Comparison of ENCODE assay signal across 17 mouse cellular contexts in the genomic region with DNA sequence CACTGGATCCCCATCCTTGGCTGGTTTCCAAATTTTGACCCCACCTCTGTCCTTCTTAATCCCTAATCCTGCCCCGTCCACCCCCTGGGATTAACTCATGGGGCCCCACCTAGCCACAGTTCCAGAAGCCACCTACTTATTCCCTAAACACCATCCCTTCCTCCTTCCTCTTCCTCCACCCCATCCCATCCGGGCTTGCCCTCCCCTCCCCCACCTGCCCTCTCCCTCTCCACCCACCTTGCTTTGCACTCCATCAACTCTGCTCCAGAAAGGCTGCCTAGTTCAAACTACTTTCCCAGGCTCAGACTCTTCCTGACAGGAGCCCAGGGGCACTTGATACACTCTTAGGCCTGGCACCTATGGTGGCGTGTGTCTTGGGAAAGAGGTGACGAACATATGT. TPM values are rescaled to one million over a fixed set of nuclear protein-coding genes. Genes with fewer than 3 reads are reported as not detected.
DNase-seq lines count a peak whose midpoint lies in the region; ATAC-seq lines count a peak whose summit lies in the region.
"Had no signal": no experiment of that assay in that cellular context is flagged by ENCODE, and none has a peak within 500 bp of the region (broad histone marks: within the 10 kb centered on the region; RNA-seq: fewer than 3 reads in every experiment).

A gene (plus strand): TSS at position 301 of the 400 bp plus-strand sequence.

- H3K4me1 ChIP-seq in hindbrain, embryonic 10.5 days (replicated peaks): peaks cover 14% of the 10 kb centered on the region
- H3K4me1 ChIP-seq in hindbrain, embryonic 14.5 days (replicated peaks; ENCODE audit: control insufficient read depth, insufficient read depth, low read length): no peaks in the 10 kb centered on the region
- H3K4me1 ChIP-seq in lung, embryonic 16.5 days (replicated peaks; ENCODE audit: control insufficient read depth, insufficient read depth, low read length): peaks cover 15% of the 10 kb centered on the region
- H3K4me1 ChIP-seq in embryonic facial prominence, embryonic 14.5 days (ENCODE audit: control insufficient read depth, insufficient read depth, low read length): 0 out of 2 replicates have a peak, but pooled peaks cover 6% of the 10 kb centered on the region
- no peaks in the 10 kb centered on the region for H3K4me1 ChIP-seq in neural tube, embryonic 15.5 days
- H3K4me1 ChIP-seq: megakaryocyte, embryonic 14.5 days had no signal

- ATAC-seq in hindbrain, embryonic 14.5 days (ENCODE audit: low FRiP score): no peak
- no peak for ATAC-seq in lung, embryonic 16.5 days (ENCODE audit: low read depth)
- ATAC-seq in embryonic facial prominence, embryonic 14.5 days (ENCODE audit: low read depth): no peak
- no peak for ATAC-seq in neural tube, embryonic 15.5 days (ENCODE audit: low FRiP score)
- no peak for ATAC-seq in granulocyte monocyte progenitor cell, adult 5-6 weeks (replicated peaks; ENCODE audit: poor library complexity, severe bottlenecking)
- ATAC-seq: CD4-positive, CD25-positive, alpha-beta regulatory T cell, adult 4 months had no signal

- H3K27ac ChIP-seq in hindbrain, embryonic 10.5 days: no peak within 1 kb of the TSS
- H3K27ac ChIP-seq in hindbrain, embryonic 14.5 days: no peak within 1 kb of the TSS
- peak within 1 kb of the TSS; percentile 80 for H3K27ac ChIP-seq in lung, embryonic 16.5 days (ENCODE audit: low read length)
- H3K27ac ChIP-seq in embryonic facial prominence, embryonic 14.5 days (replicated peaks; ENCODE audit: low read depth, low read length): no peak within 1 kb of the TSS
- H3K27ac ChIP-seq in neural tube, embryonic 15.5 days (replicated peaks): no peak within 1 kb of the TSS

- H3K4me3 ChIP-seq in hindbrain, embryonic 10.5 days: peak within 1 kb of the TSS; percentile 34
- no peak within 1 kb of the TSS for H3K4me3 ChIP-seq in hindbrain, embryonic 14.5 days (replicated peaks; ENCODE audit: low read length)
- H3K4me3 ChIP-seq in lung, embryonic 16.5 days (ENCODE audit: low read length): peak within 1 kb of the TSS; percentile 13
- H3K4me3 ChIP-seq in embryonic facial prominence, embryonic 14.5 days (ENCODE audit: low read depth, low read length): 0 out of 2 replicates have a peak within 1 kb of the TSS, but pooled peaks have one; percentile 8
- no peak within 1 kb of the TSS for H3K4me3 ChIP-seq in neural tube, embryonic 15.5 days (replicated peaks)
- H3K4me3 ChIP-seq: erythroblast, embryonic 14.5 days; megakaryocyte, embryonic 14.5 days had no signal

- H3K36me3 ChIP-seq in hindbrain, embryonic 10.5 days: no peaks in the 10 kb centered on the region
- no peaks in the 10 kb centered on the region for H3K36me3 ChIP-seq in hindbrain, embryonic 14.5 days (replicated peaks; ENCODE audit: control insufficient read depth, insufficient read depth)
- no peaks in the 10 kb centered on the region for H3K36me3 ChIP-seq in lung, embryonic 16.5 days (ENCODE audit: control insufficient read depth, insufficient read depth, low read length)
- no peaks in the 10 kb centered on the region for H3K36me3 ChIP-seq in embryonic facial prominence, embryonic 14.5 days (ENCODE audit: control insufficient read depth, insufficient read depth, low read length)
- no peaks in the 10 kb centered on the region for H3K36me3 ChIP-seq in neural tube, embryonic 15.5 days

- no peak within 1 kb of the TSS for H3K4me2 ChIP-seq in hindbrain, embryonic 14.5 days (replicated peaks)
- peak within 1 kb of the TSS; percentile 50 for H3K4me2 ChIP-seq in lung, embryonic 16.5 days (ENCODE audit: low read depth, low read length)
- peak within 1 kb of the TSS; percentile 40 for H3K4me2 ChIP-seq in embryonic facial prominence, embryonic 14.5 days (ENCODE audit: low read depth, low read length)
- H3K4me2 ChIP-seq in neural tube, embryonic 15.5 days: 0 out of 2 replicates have a peak within 1 kb of the TSS, but pooled peaks have one; percentile 15

- 71% methylated on average over 4 of the region's 4 CpGs for WGBS in hindbrain, embryonic 10.5 days
- WGBS in hindbrain, embryonic 14.5 days: 60% methylated on average over 4 of the region's 4 CpGs
- 54% methylated on average over 4 of the region's 4 CpGs for WGBS in lung, embryonic 16.5 days
- WGBS in embryonic facial prominence, embryonic 14.5 days: 53% methylated on average over 4 of the region's 4 CpGs
- WGBS in neural tube, embryonic 15.5 days: 65% methylated on average over 4 of the region's 4 CpGs

- H3K27me3 ChIP-seq in hindbrain, embryonic 10.5 days (ENCODE audit: insufficient read depth, poor library complexity, severe bottlenecking): peaks cover 9% of the 10 kb centered on the region; the same call in 1 of the 2 replicates
- H3K27me3 ChIP-seq in hindbrain, embryonic 14.5 days (ENCODE audit: control insufficient read depth, insufficient read depth, low read length): no peaks in the 10 kb centered on the region
- H3K27me3 ChIP-seq in lung, embryonic 16.5 days (ENCODE audit: control insufficient read depth, insufficient read depth, low read depth, low read length): no peaks in the 10 kb centered on the region
- no peaks in the 10 kb centered on the region for H3K27me3 ChIP-seq in embryonic facial prominence, embryonic 14.5 days (replicated peaks; ENCODE audit: control insufficient read depth, insufficient read depth, low read length)
- H3K27me3 ChIP-seq in neural tube, embryonic 15.5 days (replicated peaks): peaks cover 7% of the 10 kb centered on the region; the same call in 1 of the 2 replicates

- no peaks in the 10 kb centered on the region for H3K9me3 ChIP-seq in hindbrain, embryonic 10.5 days
- H3K9me3 ChIP-seq in hindbrain, embryonic 14.5 days (ENCODE audit: control insufficient read depth, low read length): no peaks in the 10 kb centered on the region
- H3K9me3 ChIP-seq in lung, embryonic 16.5 days (ENCODE audit: control insufficient read depth, low read length): no peaks in the 10 kb centered on the region
- H3K9me3 ChIP-seq in embryonic facial prominence, embryonic 14.5 days (ENCODE audit: control insufficient read depth, low read length): no peaks in the 10 kb centered on the region
- H3K9me3 ChIP-seq in neural tube, embryonic 15.5 days (replicated peaks): no peaks in the 10 kb centered on the region
- H3K9me3 ChIP-seq: megakaryocyte, embryonic 14.5 days had no signal

- no peak for DNase-seq in hindbrain, embryonic 10.5 days (ENCODE audit: low spot score)
- DNase-seq in hindbrain, embryonic 14.5 days (ENCODE audit: low spot score): no peak
- DNase-seq in lung, postnatal 10 days: no peak
- DNase-seq in embryonic facial prominence, embryonic 14.5 days (ENCODE audit: low spot score): no peak
- DNase-seq in gastrocnemius, adult 18-20 months (ENCODE audit: low spot score): no peak
- DNase-seq: cerebellum, adult 9-11 months; right cerebral cortex, postnatal 14 days had no signal

- no peak within 1 kb of the TSS for H3K9ac ChIP-seq in hindbrain, embryonic 14.5 days
- peak within 1 kb of the TSS; percentile 23; the same call in 1 of the 2 replicates for H3K9ac ChIP-seq in lung, embryonic 16.5 days (ENCODE audit: low read length)
- H3K9ac ChIP-seq in embryonic facial prominence, embryonic 14.5 days (ENCODE audit: low read depth, low read length): no peak within 1 kb of the TSS; the same call in 1 of the 2 replicates
- H3K9ac ChIP-seq in neural tube, embryonic 15.5 days (replicated peaks): no peak within 1 kb of the TSS

RNA-seq across cellular contexts. Expression of the gene that starts here (rescaled TPM):
- polyA plus RNA-seq in hindbrain, embryonic 10.5 days (2016; fragmentation: Nextera tagmentation; extraction: Ambion mirVana): 0.24 and 0.31 TPM in 2 replicates
- polyA plus RNA-seq in hindbrain, embryonic 14.5 days (2014; fragmentation: Nextera tagmentation; extraction: Ambion mirVana): not detected in 2 replicates
- 3.9 and 5.5 TPM in 2 replicates for polyA plus RNA-seq in lung, embryonic 16.5 days (2015; fragmentation: Nextera tagmentation; extraction: Ambion mirVana)
- 1.8 and 3.0 TPM in 2 replicates for polyA plus RNA-seq in embryonic facial prominence, embryonic 14.5 days (2014; fragmentation: Nextera tagmentation; extraction: Ambion mirVana)
- polyA plus RNA-seq in neural tube, embryonic 15.5 days (2015; fragmentation: Nextera tagmentation; extraction: Ambion mirVana): 0.17 and 0.38 TPM in 2 replicates
- not detected in 2 replicates for total RNA-seq in granulocyte monocyte progenitor cell, adult 5-6 weeks (2014; fragmentation: Nextera tagmentation)
- not detected in 2 replicates for total RNA-seq in granulocyte monocyte progenitor cell, adult 5-6 weeks (2017)
- under 1 TPM in 1 of 2 experiments, not detected in 1; 0.33 TPM for total RNA-seq in gastrocnemius, adult 18-20 months (2021)
- total RNA-seq: gastrocnemius, adult 8-10 months; hematopoietic stem cell, adult 5-6 weeks; left cerebral cortex, postnatal 14 days had no signal
- polyA plus RNA-seq: CD4-positive, CD25-positive, alpha-beta regulatory T cell, adult 4 months; erythroblast, embryonic 14.5 days; large intestine, adult 2 months had no signal

Comparison
In these comparisons a context has a peak if more than half of its experiments do, and no peak if none do; other contexts are left out.
1. H3K4me3 ChIP-seq: peak in hindbrain, embryonic 10.5 days (single experiment), lung, embryonic 16.5 days (single experiment) and embryonic facial prominence, embryonic 14.5 days (single experiment); none in hindbrain, embryonic 14.5 days (single experiment) and neural tube, embryonic 15.5 days (single experiment).